Mouse (Mus musculus) kidney, adult 18-20 months (tissue): ENCODE results near the gene Tmie.
A peak's percentile ranks its signal among the peaks of the same experiment; 100 is the strongest.

Source experiments
- DNase-seq: peaks from one replicate; pipeline ENCODE4 v3.0.0; 2021

Tmie gene

GRCm38 (mm10) chr9:110887388-110888303 lies 7.7 kb upstream of the Tmie start:
- no peak for DNase-seq

- DNase-seq, result peak; percentile 50
Observed at GRCm38 (mm10) chr9:110881953-110882352, 2.0 kb upstream of the Tmie start.

- DNase-seq, result peak; percentile 55
Observed at GRCm38 (mm10) chr9:110880772-110881171, 859 bp upstream of the Tmie start.

- DNase-seq, result peak; percentile 76
Observed at GRCm38 (mm10) chr9:110879191-110879920, 557 bp downstream of the Tmie start, which contains the start of gene Als2cl. Gene Als2cl (plus strand): TSS chr9:110879870.

GRCm38 (mm10) chr9:110877888-110878287 lies 2.0 kb downstream of the Tmie start:
- DNase-seq, result peak; percentile 74

- DNase-seq, result no peak
Observed at GRCm38 (mm10) chr9:110877353-110877752, 2.6 kb downstream of the Tmie start.

- DNase-seq, result peak; percentile 56
Observed at GRCm38 (mm10) chr9:110875288-110875695, 4.6 kb downstream of the Tmie start.

GRCm38 (mm10) chr9:110874660-110875191 lies 5.2 kb downstream of the Tmie start:
- no peak for DNase-seq

GRCm38 (mm10) chr9:110873681-110874659 lies 5.9 kb downstream of the Tmie start:
- DNase-seq, result peak; percentile 43

GRCm38 (mm10) chr9:110871030-110871429 lies 8.9 kb downstream of the Tmie start:
- peak; percentile 66 for DNase-seq

GRCm38 (mm10) chr9:110858967-110859596 lies 20.8 kb downstream of the Tmie start:
- no peak for DNase-seq

GRCm38 (mm10) chr9:110858523-110858922 lies 21.4 kb downstream of the Tmie start:
- no peak for DNase-seq

GRCm38 (mm10) chr9:110857781-110858472 lies 22.0 kb downstream of the Tmie start, which contains the start of gene Prss50:
Gene Prss50 (plus strand): TSS chr9:110857967.
- no peak for DNase-seq

GRCm38 (mm10) chr9:110856920-110857319 lies 23.0 kb downstream of the Tmie start:
- DNase-seq, result no peak

GRCm38 (mm10) chr9:110855903-110856302 lies 24.0 kb downstream of the Tmie start:
- DNase-seq, result no peak

GRCm38 (mm10) chr9:110849162-110849561 lies 30.8 kb downstream of the Tmie start:
- no peak for DNase-seq

- DNase-seq, result no peak
Observed at GRCm38 (mm10) chr9:110844206-110844605, 35.7 kb downstream of the Tmie start, which contains the start of gene Prss46. Gene Prss46 (plus strand): TSS chr9:110844506.

GRCm38 (mm10) chr9:110841438-110841837 lies 38.5 kb downstream of the Tmie start:
- DNase-seq, result no peak

GRCm38 (mm10) chr9:110840905-110841304 lies 39.0 kb downstream of the Tmie start:
- no peak for DNase-seq

GRCm38 (mm10) chr9:110836112-110836511 lies 43.8 kb downstream of the Tmie start:
- DNase-seq, result no peak

GRCm38 (mm10) chr9:110834961-110835360 lies 45.0 kb downstream of the Tmie start:
- no peak for DNase-seq
